Mouse (Mus musculus) lung, postnatal 0 days (tissue): Measurements from ENCODE around the gene Gm45753. TPM values are rescaled to one million over a fixed set of nuclear protein-coding genes. Genes with fewer than 3 reads are reported as not detected.

ENCODE experiments used
- ATAC-seq: fragments of 200-750 bp; cut with Nextera tagmentation; 2 replicates; pipeline ENCODE4 v1.8.0; 2017; ENCODE audit warnings: moderate library complexity
- DNase-seq: peaks from one replicate; pipeline ENCODE4 v3.0.0-alpha.2; 2016; ENCODE audit warnings: low spot score
- H3K27ac ChIP-seq: fragments of 300-500 bp; sonication (generic); 2 replicates; pipeline ENCODE4 v1.5.1; 2014; ENCODE audit warnings: antibody characterized with exemption, mild to moderate bottlenecking, low read length, mixed read lengths
- H3K27me3 ChIP-seq: fragments of 300-500 bp; sonication (generic); replicated peaks from 2 replicates; pipeline ENCODE4 v1.6.1; 2014; ENCODE audit warnings: low read length, mixed read lengths; ENCODE audit not compliant: insufficient read depth
- H3K36me3 ChIP-seq: fragments of 300-500 bp; sonication (generic); 2 replicates; pipeline ENCODE4 v1.6.1; 2014; ENCODE audit warnings: low read length, mixed read lengths; ENCODE audit not compliant: insufficient read depth
- H3K4me1 ChIP-seq: fragments of 300-500 bp; sonication (generic); 2 replicates; pipeline ENCODE4 v1.6.1; 2014; ENCODE audit warnings: antibody characterized with exemption, low read depth, low read length, mixed read lengths; ENCODE audit not compliant: insufficient read depth
- H3K4me2 ChIP-seq: fragments of 300-500 bp; sonication (generic); replicated peaks from 2 replicates; pipeline ENCODE4 v1.6.1; 2014; ENCODE audit warnings: low read depth, mild to moderate bottlenecking, low read length, moderate library complexity, mixed read lengths
- H3K4me3 ChIP-seq: fragments of 300-500 bp; sonication (generic); 2 replicates; pipeline ENCODE4 v1.5.1; 2014; ENCODE audit warnings: low read depth, low read length
- H3K9ac ChIP-seq: fragments of 300-500 bp; sonication (generic); replicated peaks from 2 replicates; pipeline ENCODE4 v1.6.1; 2014; ENCODE audit warnings: low read depth, mild to moderate bottlenecking
- H3K9me3 ChIP-seq: fragments of 300-500 bp; sonication (generic); 2 replicates; pipeline ENCODE4 v1.6.1; 2016; ENCODE audit warnings: low read length, mixed read lengths
- CTCF ChIP-seq: IDR thresholded peaks from 2 replicates; pipeline ENCODE4 v1.5.1; 2016; ENCODE audit warnings: antibody characterized with exemption, mild to moderate bottlenecking
- EP300 ChIP-seq: IDR thresholded peaks from 2 replicates; pipeline ENCODE4 v1.6.1; 2016; ENCODE audit warnings: antibody characterized with exemption, mild to moderate bottlenecking, control low read depth
- WGBS: fragments of 180-500 bp; shearing (Covaris S2); extraction: QIAGEN DNeasy Blood & Tissue Kit; methylation state at CpG from one replicate; pipeline ENCODE4 v1.1.7; 2014; 5-methylcytosine and 5-hydroxymethylcytosine counted together
- polyA plus RNA-seq: library from polyadenylated mRNA; unstranded; fragments of >200 nt; fragmentation: Nextera tagmentation; extraction: Ambion mirVana; gene quantifications from 2 replicates; pipeline ENCODE4 v1.2.1, GENCODE M21; 2015

Gm45753 gene
- 0.05 and 0.12 TPM in 2 replicates for polyA plus RNA-seq

GRCm38 (mm10) chr8:45308366-45308765 is at the start of gene Gm45753:
Gene Gm45753, minus strand, starts transcription at chr8:45308466.
- Histone ChIP-seq H3K4me1 (no peaks in the 10 kb centered on the region), H3K4me3 (no peak within 1 kb of the TSS), H3K9me3 (no peaks in the 10 kb centered on the region), H3K27me3 (no peaks in the 10 kb centered on the region), H3K4me2 (no peak within 1 kb of the TSS), H3K36me3 (no peaks in the 10 kb centered on the region), H3K27ac (no peak within 1 kb of the TSS), H3K9ac (no peak within 1 kb of the TSS)
- ATAC-seq (no peak), DNase-seq (no peak)
- TF ChIP-seq CTCF (no peak), EP300 (no peak)
- 58% methylated on average over 13 of the region's 13 CpGs for WGBS

DNA sequence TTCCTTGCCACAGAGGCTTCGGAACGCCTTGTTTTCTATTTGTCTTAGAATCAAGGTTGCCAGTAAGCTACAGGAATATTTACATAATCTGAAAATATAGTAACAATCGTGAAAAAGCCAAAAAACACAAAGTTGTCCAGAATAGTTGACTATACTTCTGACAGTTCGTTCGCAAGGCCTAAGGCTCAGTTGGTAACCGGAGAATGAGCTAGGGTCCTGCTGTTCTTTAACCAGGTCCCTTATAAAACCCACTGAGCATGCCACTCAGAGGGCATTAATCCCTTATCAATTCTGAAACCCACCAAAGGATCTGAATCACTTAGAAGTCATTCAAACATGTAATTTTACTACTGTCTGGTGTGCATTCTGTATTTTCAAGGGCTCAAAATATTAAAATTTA is 47.5 kb upstream of the Gm45753 start:
- Histone ChIP-seq H3K36me3 (no peaks in the 10 kb centered on the region), H3K27ac (no peak overlapping the region), H3K4me1 (no peaks in the 10 kb centered on the region), H3K9me3 (no peaks in the 10 kb centered on the region), H3K4me3 (no peak overlapping the region), H3K9ac (no peak overlapping the region), H3K27me3 (no peaks in the 10 kb centered on the region), H3K4me2 (no peak overlapping the region)
- ATAC-seq (no peak), DNase-seq (no peak)
- TF ChIP-seq CTCF (no peak), EP300 (no peak)
- WGBS: 84% methylated on average over 6 of the region's 6 CpGs

GRCm38 (mm10) chr8:45345031-45345430 is 36.8 kb upstream of the Gm45753 start:
- Histone ChIP-seq H3K4me1 (no peaks in the 10 kb centered on the region), H3K4me2 (no peak overlapping the region), H3K9ac (no peak overlapping the region), H3K27ac (no peak overlapping the region), H3K36me3 (no peaks in the 10 kb centered on the region), H3K4me3 (no peak overlapping the region), H3K9me3 (no peaks in the 10 kb centered on the region), H3K27me3 (no peaks in the 10 kb centered on the region)
- DNase-seq: peak; percentile 79
- 13% methylated on average over 6 of the region's 6 CpGs for WGBS
- TF ChIP-seq CTCF (peak; percentile 99), EP300 (no peak)
- peak; percentile 59 for ATAC-seq

DNA sequence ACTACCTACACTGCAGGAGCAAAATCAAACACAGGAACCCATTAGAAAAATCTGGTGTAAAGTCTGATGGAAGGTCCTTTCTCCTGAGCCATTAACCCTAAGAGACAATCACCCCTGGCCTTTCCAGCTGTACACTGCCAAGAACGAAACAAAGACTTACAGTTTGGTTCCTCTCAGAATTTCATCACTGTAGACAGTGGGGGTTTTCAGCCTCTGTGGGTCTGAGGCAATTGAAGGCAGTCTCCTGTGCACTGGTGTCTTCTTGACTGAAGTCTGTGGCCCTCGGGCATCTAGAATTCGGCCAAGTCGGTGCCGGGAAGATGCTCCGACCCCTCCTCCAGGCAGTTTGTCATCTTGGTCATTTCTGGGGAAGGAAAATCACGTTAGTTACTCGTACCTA is 36.0 kb upstream of the Gm45753 start:
- TF ChIP-seq CTCF: no peak
- TF ChIP-seq EP300: no peak
- H3K4me1 ChIP-seq: no peaks in the 10 kb centered on the region
- no peak overlapping the region for H3K9ac ChIP-seq
- H3K4me2 ChIP-seq: no peak overlapping the region
- DNase-seq (no peak), ATAC-seq (no peak)
- H3K9me3 ChIP-seq: no peaks in the 10 kb centered on the region
- 88% methylated on average over 8 of the region's 8 CpGs for WGBS
- no peak overlapping the region for H3K27ac ChIP-seq
- no peaks in the 10 kb centered on the region for H3K36me3 ChIP-seq
- no peak overlapping the region for H3K4me3 ChIP-seq
- no peaks in the 10 kb centered on the region for H3K27me3 ChIP-seq

DNA sequence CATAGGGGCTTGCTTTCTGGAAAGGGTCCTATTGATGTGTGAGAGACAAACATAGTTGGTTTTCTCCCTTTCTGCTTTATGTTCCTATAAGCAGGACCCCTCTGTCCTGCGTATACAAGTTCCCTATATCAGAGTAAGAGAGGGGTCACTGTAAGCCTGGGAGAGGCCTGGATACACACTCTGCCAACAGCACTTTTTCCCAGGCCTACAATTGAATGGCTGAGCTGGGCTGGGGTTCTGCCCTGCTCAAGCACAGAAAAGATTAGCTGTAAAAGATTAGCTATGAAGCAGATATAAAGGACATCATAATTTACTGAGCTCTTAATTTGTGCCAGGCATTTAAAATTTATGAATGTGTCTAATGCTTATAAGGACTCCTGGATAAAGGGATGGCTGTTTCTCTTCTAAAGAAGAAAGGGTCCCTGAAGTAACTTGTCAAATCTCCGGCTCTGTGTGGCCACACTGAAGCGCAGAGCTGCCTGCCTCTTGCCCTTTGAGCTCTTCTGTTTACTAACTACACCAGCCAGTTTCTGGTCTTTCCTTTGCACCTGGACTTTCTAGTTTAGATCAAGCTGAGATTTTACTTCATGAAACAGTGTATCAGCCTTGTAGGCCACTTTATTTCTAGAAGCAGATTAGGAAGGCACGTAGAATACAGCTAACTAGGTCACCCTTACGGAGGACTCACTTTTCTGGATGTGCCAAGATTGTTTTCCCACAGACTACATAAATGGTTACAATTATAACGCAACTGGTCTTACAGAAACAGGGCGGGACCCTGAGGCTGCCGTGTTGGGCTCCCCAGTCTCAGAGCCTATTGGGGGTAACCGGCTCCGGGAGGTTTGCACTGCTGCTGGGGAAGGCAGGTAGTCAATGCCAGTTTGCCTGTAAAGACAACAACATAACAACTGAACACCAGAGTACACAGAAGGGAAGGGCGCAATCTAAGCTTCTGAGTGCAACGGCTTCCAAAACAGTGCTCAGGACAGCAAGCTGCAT is 33.7 kb upstream of the Gm45753 start:
- no peak overlapping the region for H3K4me3 ChIP-seq
- H3K4me2 ChIP-seq: no peak overlapping the region
- H3K4me1 ChIP-seq: no peaks in the 10 kb centered on the region
- WGBS: 87% methylated on average over 12 of the region's 12 CpGs
- no peak for DNase-seq
- H3K27me3 ChIP-seq: no peaks in the 10 kb centered on the region
- ATAC-seq: no peak
- H3K9ac ChIP-seq: no peak overlapping the region
- no peaks in the 10 kb centered on the region for H3K9me3 ChIP-seq
- no peaks in the 10 kb centered on the region for H3K36me3 ChIP-seq
- H3K27ac ChIP-seq: no peak overlapping the region
- TF ChIP-seq EP300: no peak
- no peak for TF ChIP-seq CTCF

- Histone ChIP-seq H3K36me3 (no peaks in the 10 kb centered on the region), H3K27me3 (no peaks in the 10 kb centered on the region), H3K9ac (peak overlapping the region; percentile 37; the same call in 1 of the 2 replicates), H3K4me3 (peak overlapping the region; percentile 63), H3K27ac (peak overlapping the region; percentile 70), H3K4me2 (peak overlapping the region; percentile 93), H3K9me3 (no peaks in the 10 kb centered on the region), H3K4me1 (no peaks in the 10 kb centered on the region)
- peak; percentile 49 for DNase-seq
- ATAC-seq: peak; percentile 63
- 4% methylated on average over 8 of the region's 8 CpGs for WGBS
- TF ChIP-seq CTCF: no peak
- no peak for TF ChIP-seq EP300
Measured at GRCm38 (mm10) chr8:45333493-45333892, 25.2 kb upstream of the Gm45753 start.
